Mouse (Mus musculus): ENCODE data around the gene Slc16a11. TPM values are rescaled to one million over a fixed set of nuclear protein-coding genes. Genes with fewer than 3 reads are reported as not detected.

Gene Slc16a11
- total RNA-seq, 2 experiments from 2014 or later = 0.23 TPM; not detected in 1

- DNase-seq = no peak
These were observed 39.3 kb downstream of the Slc16a11 start for GRCm38 (mm10) chr11:70251853-70252252.

- DNase-seq = no peak
These were observed 41.8 kb downstream of the Slc16a11 start for GRCm38 (mm10) chr11:70254337-70254736.

DNA sequence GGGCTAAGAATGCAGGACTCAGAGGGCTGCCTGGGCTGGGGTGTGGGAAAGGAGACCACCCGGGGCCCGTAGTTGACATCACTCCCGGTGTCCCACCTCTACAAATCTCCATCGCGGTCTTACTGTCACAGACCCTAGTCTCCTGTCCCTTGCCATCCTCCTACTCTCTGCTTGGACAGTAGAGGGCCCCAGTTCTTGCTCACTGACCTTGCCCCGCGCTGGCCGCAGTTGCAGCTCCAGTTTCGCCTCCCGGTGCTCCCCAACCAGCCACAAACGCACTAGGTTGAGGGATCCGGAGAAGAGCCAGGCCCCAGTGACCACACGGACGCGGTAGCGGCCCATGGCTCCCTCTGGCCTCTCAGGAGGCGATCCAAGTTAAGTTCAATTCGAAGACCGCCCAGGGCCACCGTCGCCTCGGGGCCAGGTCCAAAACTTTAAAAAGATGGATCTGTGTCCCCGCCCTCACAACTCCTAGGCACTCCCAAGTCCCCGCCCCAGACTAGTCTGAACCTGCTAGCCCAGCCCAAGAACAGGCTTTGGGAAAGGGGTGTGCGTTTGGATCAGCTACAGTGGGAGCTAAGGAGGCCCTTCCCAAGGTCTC lies 42.5 kb downstream of the Slc16a11 start, which contains the start of gene Alox12:
Gene Alox12 (minus strand): TSS at position 423 of the 601 bp plus-strand sequence.
- peak; percentile 71 to 77 for DNase-seq

- no peak for DNase-seq
These were observed 46.5 kb downstream of the Slc16a11 start for GRCm38 (mm10) chr11:70259035-70259434.

- no peak for DNase-seq
These were observed 52.7 kb downstream of the Slc16a11 start for GRCm38 (mm10) chr11:70265252-70265651.

- DNase-seq = no peak
These were observed 53.3 kb downstream of the Slc16a11 start for GRCm38 (mm10) chr11:70265819-70266218.

Small RNA genes lying within 50 kb of the gene (microRNA-seq; reads per million reads assigned to microRNA genes)
- gene Mir195a (8,558 reads per million, percentile 93 among the genes with 10 or more reads in this experiment), gene Mir497 (not detected), gene Mir497b (not detected)

Other genes with a start within 250 kb of the Slc16a11 start
- gene Cldn7, start 248.0 kb upstream of the Slc16a11 start, total RNA-seq (2021) = 1 to 10 TPM in 1 of 2 experiments, not detected in 1; 1.2 TPM
- 100 to 1,000 TPM; 112 to 132 TPM for gene Ctdnep1, start 231.6 kb upstream of the Slc16a11 start, total RNA-seq (2021)
- gene Elp5, start 230.2 kb upstream of the Slc16a11 start, total RNA-seq (2021) = 10 to 100 TPM; 66.4 to 80.3 TPM
- 100 to 1,000 TPM; 421 to 450 TPM for gene Gabarap, start 221.6 kb upstream of the Slc16a11 start, total RNA-seq (2021)
- 10 to 100 TPM; 54.6 to 57.1 TPM for gene Phf23, start 217.0 kb upstream of the Slc16a11 start, total RNA-seq (2021)
- 10 to 100 TPM; 15.6 to 17.4 TPM for gene Dvl2, start 212.2 kb upstream of the Slc16a11 start, total RNA-seq (2021)
- gene Acadvl, start 197.3 kb upstream of the Slc16a11 start, total RNA-seq (2021) = 100 to 1,000 TPM; 543 to 557 TPM
- gene Dlg4, start 195.8 kb upstream of the Slc16a11 start, total RNA-seq (2021) = 10 to 100 TPM; 27.4 to 40.4 TPM
- gene Asgr1, start 158.7 kb upstream of the Slc16a11 start, total RNA-seq (2021) = under 1 TPM in 1 of 2 experiments, not detected in 1; 0.33 TPM
- 1 to 10 TPM in 1 of 2 experiments, under 1 TPM in 1; 0.60 to 2.1 TPM for gene Asgr2, start 120.1 kb upstream of the Slc16a11 start, total RNA-seq (2021)
- 1 to 10 TPM; 2.7 to 3.4 TPM for gene Mgl2, start 82.4 kb upstream of the Slc16a11 start, total RNA-seq (2021)
- 1 to 10 TPM; 2.4 to 6.5 TPM for gene Clec10a, start 56.6 kb upstream of the Slc16a11 start, total RNA-seq (2021)
- 1 to 10 TPM; 2.7 to 3.0 TPM for gene Slc16a13, start 8.3 kb downstream of the Slc16a11 start, total RNA-seq (2021)
- gene Bcl6b, start 17.0 kb downstream of the Slc16a11 start, total RNA-seq (2021) = 10 to 100 TPM; 10.7 to 18.9 TPM
- 10 to 100 TPM; 38.6 to 61.4 TPM for gene 0610010K14Rik, start 25.2 kb downstream of the Slc16a11 start, total RNA-seq (2021)
- 1 to 10 TPM; 4.9 to 7.3 TPM for gene Gm21988, start 27.1 kb downstream of the Slc16a11 start, total RNA-seq (2021)
- 100 to 1,000 TPM; 224 to 245 TPM for gene Rnasek, start 27.1 kb downstream of the Slc16a11 start, total RNA-seq (2021)
- 1 to 10 TPM; 1.2 to 1.8 TPM for gene Alox12, start 42.6 kb downstream of the Slc16a11 start, total RNA-seq (2021)
- gene Alox12e, start 109.9 kb downstream of the Slc16a11 start, total RNA-seq (2021) = not detected
- 1 to 10 TPM; 1.9 to 6.0 TPM for gene Alox15, start 139.3 kb downstream of the Slc16a11 start, total RNA-seq (2021)
- gene Pelp1, start 197.3 kb downstream of the Slc16a11 start, total RNA-seq (2021) = 10 to 100 TPM; 24.6 to 26.0 TPM
- 10 to 100 TPM; 18.5 to 26.6 TPM for gene Arrb2, start 219.9 kb downstream of the Slc16a11 start, total RNA-seq (2021)
- 10 to 100 TPM; 20.3 to 24.4 TPM for gene Med11, start 239.2 kb downstream of the Slc16a11 start, total RNA-seq (2021)
- 1 to 10 TPM; 1.4 to 1.8 TPM for gene Zmynd15, start 246.7 kb downstream of the Slc16a11 start, total RNA-seq (2021)
- 1 to 10 TPM; 7.4 to 8.5 TPM for gene Cxcl16, start 247.2 kb downstream of the Slc16a11 start, total RNA-seq (2021)

All from adrenal gland, postnatal 36 days (tissue).